Mouse (Mus musculus) forebrain, postnatal 0 days (tissue): ENCODE results near the gene Rcan1. TPM values are rescaled to one million over a fixed set of nuclear protein-coding genes. Genes with fewer than 3 reads are reported as not detected.

Experiments used
- ATAC-seq: fragments of 200-750 bp; cut with Nextera tagmentation; 2 replicates; pipeline ENCODE4 v1.8.0; 2017; ENCODE audit warnings: mild to moderate bottlenecking, moderate library complexity
- DNase-seq: peaks from one replicate; pipeline ENCODE4 v3.0.0-alpha.2; 2015
- H3K27ac ChIP-seq: fragments of 300-500 bp; sonication (generic); 2 replicates; pipeline ENCODE4 v1.5.1; 2014; ENCODE audit warnings: low read depth, mild to moderate bottlenecking, antibody characterized with exemption, low read length, moderate library complexity, mixed read lengths
- H3K27me3 ChIP-seq: fragments of 300-500 bp; sonication (generic); 2 replicates; pipeline ENCODE4 v1.6.1; 2014; ENCODE audit warnings: mild to moderate bottlenecking, low read length, mixed read lengths; ENCODE audit not compliant: insufficient read depth
- H3K36me3 ChIP-seq: fragments of 300-500 bp; sonication (generic); 2 replicates; pipeline ENCODE4 v1.6.1; 2014; ENCODE audit warnings: mild to moderate bottlenecking, moderate library complexity; ENCODE audit not compliant: insufficient read depth
- H3K4me1 ChIP-seq: fragments of 300-500 bp; sonication (generic); 2 replicates; pipeline ENCODE4 v1.6.1; 2014; ENCODE audit warnings: antibody characterized with exemption; ENCODE audit not compliant: insufficient read depth
- H3K4me2 ChIP-seq: fragments of 300-500 bp; sonication (generic); 2 replicates; pipeline ENCODE4 v1.6.1; 2014; ENCODE audit warnings: low read depth, mild to moderate bottlenecking, moderate library complexity
- H3K4me3 ChIP-seq: fragments of 300-500 bp; sonication (generic); 2 replicates; pipeline ENCODE4 v1.5.1; 2014; ENCODE audit warnings: low read depth, low read length, mixed read lengths
- H3K9ac ChIP-seq: fragments of 300-500 bp; sonication (generic); 2 replicates; pipeline ENCODE4 v1.6.1; 2014; ENCODE audit warnings: mild to moderate bottlenecking
- H3K9me3 ChIP-seq: fragments of 300-500 bp; sonication (generic); 2 replicates; pipeline ENCODE4 v1.6.1; 2016; ENCODE audit warnings: low read length
- CTCF ChIP-seq: sonication (generic); IDR thresholded peaks from 2 replicates; pipeline ENCODE4 v1.5.1; 2016; ENCODE audit warnings: antibody characterized with exemption, control low read depth, low read depth
- WGBS: fragments of 180-500 bp; shearing (Covaris S2); extraction: QIAGEN DNeasy Blood & Tissue Kit; methylation state at CpG from one replicate; pipeline ENCODE4 v1.1.7; 2014; 5-methylcytosine and 5-hydroxymethylcytosine counted together
- polyA plus RNA-seq: library from polyadenylated mRNA; unstranded; fragments of >200 nt; fragmentation: Nextera tagmentation; extraction: Ambion mirVana; gene quantifications from 2 replicates; pipeline ENCODE4 v1.2.1, GENCODE M21; 2015
- total RNA-seq: library from RNA; depleted of rRNA; stranded (reverse); fragments of >200 nt; gene quantifications from 2 replicates; pipeline ENCODE4 v1.2.3, GENCODE M21; 2014

The Rcan1 gene
- total and polyA plus RNA-seq, 2 experiments from 2014 or later = 52.2 to 83.8 TPM

DNA sequence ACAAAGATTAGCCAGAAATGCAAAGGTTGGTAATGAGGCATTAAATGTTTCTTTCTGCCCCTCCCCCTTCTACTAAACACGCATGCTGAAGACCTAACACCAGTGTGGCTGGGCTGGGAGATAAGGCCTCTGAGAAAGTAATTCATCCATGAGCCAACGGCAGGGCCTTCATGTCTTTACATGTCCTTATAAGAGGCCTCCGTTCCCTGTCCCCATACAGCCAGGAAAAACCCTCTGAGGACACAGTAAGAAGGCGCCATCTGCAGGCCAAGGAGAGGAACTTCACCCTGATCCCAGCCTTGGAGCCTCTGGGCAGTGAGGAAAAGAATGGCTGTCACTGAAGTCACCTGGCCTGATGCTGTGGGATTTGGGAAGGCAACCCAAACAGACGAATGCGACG, 13.1 kb downstream of the Rcan1 start:
- no peak overlapping the region for H3K27ac ChIP-seq
- DNase-seq (peak; percentile 85), ATAC-seq (peak; percentile 78)
- no peaks in the 10 kb centered on the region for H3K4me1 ChIP-seq
- H3K9me3 ChIP-seq = no peaks in the 10 kb centered on the region
- 0 out of 2 replicates have a peak, but pooled peaks cover 5% of the 10 kb centered on the region for H3K36me3 ChIP-seq
- no peak overlapping the region for H3K4me2 ChIP-seq
- no peak overlapping the region for H3K4me3 ChIP-seq
- peak; percentile 95 for TF ChIP-seq CTCF
- H3K9ac ChIP-seq = no peak overlapping the region
- WGBS = 19% methylated on average over 7 of the region's 7 CpGs
- H3K27me3 ChIP-seq = no peaks in the 10 kb centered on the region

DNA sequence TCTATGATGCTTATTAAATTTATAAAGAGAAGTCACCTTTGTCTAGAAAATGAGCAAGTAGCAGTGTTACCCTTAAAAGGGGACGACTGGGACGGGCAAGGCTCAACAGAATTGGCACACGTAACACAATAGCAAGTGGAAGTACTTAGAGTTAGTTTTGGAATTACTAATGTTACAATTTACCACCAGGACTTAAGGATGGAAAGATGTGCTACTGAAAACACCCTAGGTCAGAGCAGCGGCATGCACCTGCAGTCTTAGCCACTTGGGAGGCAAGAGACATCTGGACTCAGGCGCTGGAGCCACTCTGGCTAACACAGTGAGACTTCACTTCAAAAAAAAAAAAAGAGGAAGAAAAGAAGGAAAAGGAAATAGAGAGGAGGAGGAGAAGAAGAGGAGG, 14.7 kb downstream of the Rcan1 start:
- H3K36me3 ChIP-seq = 0 out of 2 replicates have a peak, but pooled peaks cover 5% of the 10 kb centered on the region
- TF ChIP-seq CTCF = no peak
- no peaks in the 10 kb centered on the region for H3K27me3 ChIP-seq
- WGBS = 89% methylated on average over 5 of the region's 5 CpGs
- no peak overlapping the region for H3K4me2 ChIP-seq
- ATAC-seq (no peak), DNase-seq (no peak)
- H3K4me3 ChIP-seq = no peak overlapping the region
- H3K4me1 ChIP-seq = no peaks in the 10 kb centered on the region
- H3K9me3 ChIP-seq = no peaks in the 10 kb centered on the region
- no peak overlapping the region for H3K27ac ChIP-seq
- no peak overlapping the region for H3K9ac ChIP-seq

DNA sequence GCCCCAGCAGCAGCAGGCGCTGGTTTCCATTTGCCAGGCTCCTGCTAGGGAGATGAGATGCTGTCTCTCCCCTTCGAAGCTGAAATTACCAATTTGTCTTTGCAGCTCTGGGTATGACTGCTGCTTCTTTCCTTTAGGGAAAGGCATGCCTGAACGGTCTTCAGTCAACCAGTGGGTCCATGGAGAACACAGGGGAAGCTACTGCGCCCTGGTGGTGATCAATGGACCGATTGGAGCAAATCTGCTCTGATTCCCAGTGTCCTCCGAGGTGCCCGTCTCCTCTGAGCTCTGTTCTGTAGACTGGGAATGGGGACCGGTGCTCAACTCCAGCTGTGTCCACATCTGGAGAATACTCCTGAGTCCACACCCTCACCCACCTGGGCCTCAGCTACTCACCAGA, 15.2 kb downstream of the Rcan1 start:
- no peak for DNase-seq
- 71% methylated on average over 8 of the region's 8 CpGs for WGBS
- no peak overlapping the region for H3K9ac ChIP-seq

DNA sequence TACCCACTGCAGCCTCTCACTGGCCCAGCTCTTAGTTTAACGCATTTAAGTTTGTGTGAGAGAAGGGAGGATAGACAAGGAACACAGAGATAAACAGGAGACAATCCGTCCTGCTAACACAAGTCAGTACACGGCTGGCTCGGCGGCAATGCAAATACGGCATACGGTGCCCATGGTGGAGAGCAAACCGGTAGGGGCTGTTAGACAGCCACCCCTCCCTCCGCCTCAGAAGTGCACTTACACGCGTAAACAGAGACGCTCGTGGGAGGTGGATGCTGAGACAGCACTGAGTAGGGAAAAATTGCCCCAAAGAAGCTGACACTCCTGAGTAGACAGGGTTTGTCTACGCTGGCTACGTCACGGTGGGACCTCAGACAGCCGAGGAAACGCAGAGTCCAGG, 16.2 kb downstream of the Rcan1 start:
- 91% methylated on average over 18 of the region's 18 CpGs for WGBS
- no peak overlapping the region for H3K4me2 ChIP-seq
- no peak overlapping the region for H3K27ac ChIP-seq
- no peak overlapping the region for H3K4me3 ChIP-seq
- no peak overlapping the region for H3K9ac ChIP-seq
- no peak for DNase-seq
- no peaks in the 10 kb centered on the region for H3K27me3 ChIP-seq
- TF ChIP-seq CTCF = no peak
- H3K9me3 ChIP-seq = no peaks in the 10 kb centered on the region
- peaks cover 11% of the 10 kb centered on the region; the same call in 1 of the 2 replicates for H3K36me3 ChIP-seq
- no peak for ATAC-seq
- no peaks in the 10 kb centered on the region for H3K4me1 ChIP-seq

More for the DNA sequence above, 15.2 kb downstream of the Rcan1 start:
- TF ChIP-seq CTCF = peak; percentile 36; the same call in 1 of the 2 replicates
- 0 out of 2 replicates have a peak, but pooled peaks have one; percentile 26 for ATAC-seq
- H3K27ac ChIP-seq = no peak overlapping the region
- peaks cover 8% of the 10 kb centered on the region; the same call in 1 of the 2 replicates for H3K36me3 ChIP-seq
- no peak overlapping the region for H3K4me3 ChIP-seq
- no peaks in the 10 kb centered on the region for H3K27me3 ChIP-seq
- no peaks in the 10 kb centered on the region for H3K4me1 ChIP-seq
- H3K4me2 ChIP-seq = no peak overlapping the region
- no peaks in the 10 kb centered on the region for H3K9me3 ChIP-seq

DNA sequence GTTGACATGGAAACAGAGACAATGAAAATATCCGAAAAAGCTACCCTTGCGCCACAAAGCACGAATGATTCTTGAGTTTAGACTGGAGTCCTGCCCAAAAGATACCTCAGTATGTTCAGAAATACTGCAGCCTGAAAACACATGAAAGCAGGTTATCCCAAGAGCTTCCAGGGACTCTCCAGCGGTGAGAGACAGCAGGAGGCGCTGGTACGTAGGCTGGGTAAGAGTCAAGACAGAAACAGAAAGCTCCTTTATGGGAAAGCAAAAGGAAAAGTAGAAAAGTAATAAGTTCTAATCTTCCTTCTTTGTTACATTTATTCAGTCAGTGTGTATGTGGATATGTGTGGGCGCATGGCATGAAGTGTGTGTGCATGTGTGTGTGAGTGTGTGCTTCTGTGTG, 16.7 kb downstream of the Rcan1 start:
- no peaks in the 10 kb centered on the region for H3K27me3 ChIP-seq
- no peaks in the 10 kb centered on the region for H3K9me3 ChIP-seq
- DNase-seq (no peak), ATAC-seq (no peak)
- no peak overlapping the region for H3K4me2 ChIP-seq
- H3K36me3 ChIP-seq = peaks cover 11% of the 10 kb centered on the region; the same call in 1 of the 2 replicates
- no peak overlapping the region for H3K4me3 ChIP-seq
- H3K4me1 ChIP-seq = no peaks in the 10 kb centered on the region
- 88% methylated on average over 7 of the region's 7 CpGs for WGBS
- no peak overlapping the region for H3K9ac ChIP-seq
- no peak for TF ChIP-seq CTCF
- no peak overlapping the region for H3K27ac ChIP-seq

DNA sequence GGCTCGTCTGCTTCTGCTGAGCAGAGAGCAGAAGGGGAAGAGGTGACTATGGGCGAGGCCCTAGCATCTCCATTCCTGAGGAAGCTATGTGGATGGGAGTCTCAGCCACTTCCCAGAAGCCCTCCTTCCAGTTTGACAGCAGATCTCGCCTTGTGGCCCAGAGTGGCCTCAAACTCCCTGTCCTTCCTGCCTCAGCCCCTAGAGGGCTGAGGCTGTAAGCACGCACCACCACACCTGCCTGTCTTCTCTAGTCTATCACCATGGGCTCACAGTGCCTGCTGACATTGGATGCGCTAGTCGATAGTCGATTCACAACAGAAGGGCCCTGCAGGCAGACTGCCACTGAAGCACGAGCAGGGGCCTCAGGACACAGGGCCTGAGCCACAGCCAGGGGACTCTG, 18.1 kb downstream of the Rcan1 start:
- H3K9ac ChIP-seq = no peak overlapping the region
- no peak overlapping the region for H3K4me2 ChIP-seq
- 62% methylated on average over 8 of the region's 8 CpGs for WGBS
- DNase-seq (no peak), ATAC-seq (peak; percentile 15; the same call in 1 of the 2 replicates)
- no peaks in the 10 kb centered on the region for H3K27me3 ChIP-seq
- no peak overlapping the region for H3K27ac ChIP-seq
- H3K9me3 ChIP-seq = no peaks in the 10 kb centered on the region
- no peaks in the 10 kb centered on the region for H3K4me1 ChIP-seq
- TF ChIP-seq CTCF = peak; percentile 54
- peaks cover 15% of the 10 kb centered on the region for H3K36me3 ChIP-seq
- H3K4me3 ChIP-seq = no peak overlapping the region

DNA sequence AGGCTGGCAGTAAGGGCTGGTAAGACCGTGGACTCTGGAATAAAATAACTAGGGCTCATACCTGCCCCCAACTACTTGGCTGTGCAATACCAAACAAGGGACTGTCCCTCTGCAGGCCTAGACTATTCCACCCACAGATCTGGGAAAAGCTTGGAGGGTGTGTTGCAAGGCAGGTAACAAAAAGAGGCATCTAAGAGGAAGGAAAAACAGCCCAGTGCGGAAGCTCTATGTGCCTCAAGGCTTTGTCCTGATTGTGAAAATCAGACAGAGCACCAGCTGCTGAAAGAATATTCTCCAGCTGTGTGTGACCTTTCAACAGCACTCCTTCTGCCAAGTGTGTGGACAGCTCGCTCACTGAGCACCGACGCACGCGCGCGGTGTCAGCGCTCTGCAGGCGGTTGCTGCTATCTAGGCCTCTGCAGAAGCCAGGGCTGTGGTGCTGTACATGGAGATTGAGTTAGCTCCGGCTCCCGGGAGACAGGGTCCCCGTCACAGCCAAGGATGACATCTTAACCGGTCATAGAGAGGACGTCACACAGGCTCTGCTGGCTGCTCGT, 19.1 kb downstream of the Rcan1 start:
- Histone ChIP-seq H3K9me3 (no peaks in the 10 kb centered on the region), H3K27me3 (no peaks in the 10 kb centered on the region), H3K27ac (no peak overlapping the region), H3K9ac (no peak overlapping the region), H3K4me3 (no peak overlapping the region), H3K36me3 (peaks cover 15% of the 10 kb centered on the region), H3K4me2 (no peak overlapping the region), H3K4me1 (no peaks in the 10 kb centered on the region)
- DNase-seq (no peak), ATAC-seq (no peak)
- TF ChIP-seq CTCF = no peak
- 86% methylated on average over 17 of the region's 17 CpGs for WGBS
